ENCODE assay signal across 9 mouse cellular contexts in the genomic region with DNA sequence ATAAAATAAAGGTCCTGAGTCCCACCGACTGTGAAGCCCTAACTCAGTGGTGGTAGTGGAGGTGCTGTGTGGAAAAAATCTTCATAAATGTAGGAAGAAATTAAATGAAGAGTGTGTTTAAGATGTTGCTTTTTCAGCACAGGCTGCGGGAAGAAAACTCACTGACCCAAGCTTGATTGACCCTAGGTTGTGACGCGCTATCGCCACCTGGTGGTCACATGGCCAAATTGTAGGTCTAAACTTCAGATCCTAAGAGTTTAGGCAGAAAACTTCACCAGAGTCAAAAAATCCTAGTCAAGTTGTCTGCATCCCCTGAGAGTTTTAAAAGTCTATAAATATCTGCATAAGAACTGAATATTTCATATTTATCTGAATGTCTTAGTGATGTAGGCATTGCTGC.
DNase-seq lines count a peak whose midpoint lies in the region; ATAC-seq and TF ChIP-seq lines count a peak whose summit lies in the region.
"Had no signal": no experiment of that assay in that cellular context is flagged by ENCODE, and none has a peak within 500 bp of the region (broad histone marks: within the 10 kb centered on the region; RNA-seq: fewer than 3 reads in every experiment).

No protein-coding gene starts in this region.

- TF ChIP-seq CTCF in midbrain, postnatal 0 days (IDR thresholded peaks at IDR 0.05) = peak; percentile 71

- peak; percentile 52 for DNase-seq in forebrain, embryonic 10.5 days (ENCODE audit: extremely low spot score, low spot score)
- peak; percentile 30 for DNase-seq in liver
- DNase-seq in adrenal gland, postnatal 36 days = peak; percentile 37 to 44
- peak; percentile 41 for DNase-seq in hindlimb bud, embryonic 11.5 days (ENCODE audit: extremely low spot score, low read depth, low spot score)
- peak; percentile 36 for DNase-seq in midbrain, postnatal 0 days (ENCODE audit: low spot score)
- no peak for DNase-seq in urinary bladder, postnatal 14 days (ENCODE audit: low spot score)

- H3K4me2 ChIP-seq in forebrain, embryonic 13.5 days = no peak overlapping the region
- H3K4me2 ChIP-seq in liver, embryonic 12.5 days = no peak overlapping the region
- no peak overlapping the region for H3K4me2 ChIP-seq in midbrain, postnatal 0 days (ENCODE audit: low read depth, low read length, poor library complexity, severe bottlenecking)
- H3K4me2 ChIP-seq: midbrain, embryonic 12.5 days had no signal

- H3K4me1 ChIP-seq in forebrain, embryonic 10.5 days = no peaks in the 10 kb centered on the region
- no peaks in the 10 kb centered on the region for H3K4me1 ChIP-seq in forebrain, embryonic 13.5 days
- H3K4me1 ChIP-seq in liver, embryonic 12.5 days = no peaks in the 10 kb centered on the region
- no peaks in the 10 kb centered on the region for H3K4me1 ChIP-seq in midbrain, postnatal 0 days (ENCODE audit: insufficient read depth, low read length)
- H3K4me1 ChIP-seq: midbrain, embryonic 12.5 days had no signal

- H3K27me3 ChIP-seq in forebrain, embryonic 10.5 days (ENCODE audit: poor library complexity, severe bottlenecking) = no peaks in the 10 kb centered on the region
- H3K27me3 ChIP-seq in forebrain, embryonic 13.5 days = no peaks in the 10 kb centered on the region
- no peaks in the 10 kb centered on the region for H3K27me3 ChIP-seq in liver, embryonic 12.5 days (replicated peaks)
- H3K27me3 ChIP-seq in midbrain, postnatal 0 days (ENCODE audit: insufficient read depth, low read length) = no peaks in the 10 kb centered on the region
- H3K27me3 ChIP-seq: midbrain, embryonic 12.5 days had no signal

- H3K9me3 ChIP-seq in forebrain, embryonic 10.5 days = no peaks in the 10 kb centered on the region
- no peaks in the 10 kb centered on the region; the same call in 1 of the 2 replicates for H3K9me3 ChIP-seq in forebrain, embryonic 13.5 days (replicated peaks)
- H3K9me3 ChIP-seq in liver, embryonic 12.5 days (replicated peaks) = no peaks in the 10 kb centered on the region
- no peaks in the 10 kb centered on the region for H3K9me3 ChIP-seq in midbrain, postnatal 0 days (ENCODE audit: low read length)
- H3K9me3 ChIP-seq: midbrain, embryonic 12.5 days had no signal

- WGBS in forebrain, embryonic 10.5 days = 22% methylated on average over 5 of the region's 5 CpGs
- 16% methylated on average over 5 of the region's 5 CpGs for WGBS in forebrain, embryonic 13.5 days
- WGBS in liver, embryonic 12.5 days (ENCODE audit: insufficient replicate concordance) = 12% methylated on average over 5 of the region's 5 CpGs
- WGBS in midbrain, postnatal 0 days = 21% methylated on average over 5 of the region's 5 CpGs

- no peaks in the 10 kb centered on the region for H3K36me3 ChIP-seq in forebrain, embryonic 10.5 days (replicated peaks)
- no peaks in the 10 kb centered on the region for H3K36me3 ChIP-seq in forebrain, embryonic 13.5 days (ENCODE audit: poor library complexity, severe bottlenecking)
- no peaks in the 10 kb centered on the region for H3K36me3 ChIP-seq in liver, embryonic 12.5 days
- no peaks in the 10 kb centered on the region for H3K36me3 ChIP-seq in midbrain, postnatal 0 days (ENCODE audit: insufficient read depth, low read length)
- H3K36me3 ChIP-seq: midbrain, embryonic 12.5 days had no signal

- H3K9ac ChIP-seq in forebrain, embryonic 13.5 days = no peak overlapping the region
- no peak overlapping the region for H3K9ac ChIP-seq in liver, embryonic 12.5 days
- no peak overlapping the region for H3K9ac ChIP-seq in midbrain, postnatal 0 days (replicated peaks; ENCODE audit: low read length, poor library complexity, severe bottlenecking)
- H3K9ac ChIP-seq: midbrain, embryonic 12.5 days had no signal

- no peak overlapping the region for H3K4me3 ChIP-seq in forebrain, embryonic 10.5 days
- no peak overlapping the region for H3K4me3 ChIP-seq in forebrain, embryonic 13.5 days
- H3K4me3 ChIP-seq in liver, embryonic 12.5 days = no peak overlapping the region
- H3K4me3 ChIP-seq in midbrain, postnatal 0 days (ENCODE audit: low read depth, low read length) = no peak overlapping the region
- H3K4me3 ChIP-seq: midbrain, embryonic 12.5 days had no signal

- H3K27ac ChIP-seq in forebrain, embryonic 10.5 days = no peak overlapping the region
- no peak overlapping the region for H3K27ac ChIP-seq in forebrain, embryonic 13.5 days
- no peak overlapping the region for H3K27ac ChIP-seq in liver, embryonic 12.5 days
- no peak overlapping the region for H3K27ac ChIP-seq in midbrain, postnatal 0 days (ENCODE audit: low read depth, low read length)
- H3K27ac ChIP-seq: midbrain, embryonic 12.5 days had no signal

- ATAC-seq in forebrain, embryonic 13.5 days = no peak
- no peak for ATAC-seq in liver, embryonic 12.5 days
- ATAC-seq in midbrain, postnatal 0 days (ENCODE audit: low FRiP score) = no peak
